Mouse (Mus musculus) CH12.LX (cell line): ENCODE results near the gene Scarb1. TPM values are rescaled to one million over a fixed set of nuclear protein-coding genes. Genes with fewer than 3 reads are reported as not detected.

Source experiments
- DNase-seq: peaks from one replicate; pipeline ENCODE4 v3.0.0-alpha.2; 2013; ENCODE audit errors: extremely low read depth
- H3K27ac ChIP-seq: 2 replicates; pipeline ENCODE4 v1.5.1; 2012; ENCODE audit warnings: low read depth, mild to moderate bottlenecking, control low read depth, moderate library complexity; ENCODE audit not compliant: insufficient read depth
- H3K27me3 ChIP-seq: replicated peaks from 2 replicates; pipeline ENCODE3; 2012; ENCODE audit warnings: inconsistent platforms
- H3K36me3 ChIP-seq, 2 experiments: replicated peaks in 1 of 2; 2 replicates each; pipeline versions ENCODE3 to v1.6.1; 2012; ENCODE audit warnings: inconsistent platforms in 1 of 2, low read length in 1 of 2, mild to moderate bottlenecking in 1 of 2, mixed read lengths in 1 of 2, moderate library complexity in 1 of 2; ENCODE audit not compliant: control insufficient read depth in 1 of 2, insufficient read depth in 1 of 2
- H3K4me1 ChIP-seq, 2 experiments: 2 replicates each; pipeline ENCODE4 v1.6.1; 2012; ENCODE audit warnings: inconsistent platforms in 1 of 2, moderate library complexity in 1 of 2; ENCODE audit not compliant: insufficient read depth in 2 of 2, control insufficient read depth in 1 of 2
- H3K4me2 ChIP-seq: 2 replicates; pipeline ENCODE4 v1.6.1; 2012; ENCODE audit warnings: low read depth, mild to moderate bottlenecking, control low read depth; ENCODE audit not compliant: poor library complexity, insufficient read depth, severe bottlenecking
- H3K4me3 ChIP-seq, 3 experiments: fragments of 150-350 bp in 1 of 3; sonication (generic) in 1 of 3; replicated peaks in 1 of 3; 2 replicates each; pipeline versions ENCODE3 to v1.5.1; 2011 to 2012; ENCODE audit warnings: low read depth in 2 of 3, low read length in 2 of 3, mild to moderate bottlenecking in 2 of 3, moderate library complexity in 2 of 3, control low read depth in 1 of 3, improper control_type of control experiment in 1 of 3, inconsistent platforms in 1 of 3, mixed read lengths in 1 of 3; ENCODE audit not compliant: poor library complexity in 1 of 3
- H3K79me2 ChIP-seq: replicated peaks from 2 replicates; pipeline ENCODE4 v1.6.1; 2012; ENCODE audit warnings: mild to moderate bottlenecking, moderate library complexity; ENCODE audit not compliant: control insufficient read depth, poor library complexity, insufficient read depth, severe bottlenecking; ENCODE audit errors: extremely low read depth
- H3K9ac ChIP-seq: 2 replicates; pipeline ENCODE4 v1.6.1; 2012; ENCODE audit warnings: low read depth, mild to moderate bottlenecking, control low read depth, moderate library complexity; ENCODE audit not compliant: insufficient read depth
- H3K9me3 ChIP-seq: replicated peaks from 2 replicates; pipeline ENCODE3; 2012; ENCODE audit warnings: low read length, inconsistent platforms, mixed read lengths
- CTCF ChIP-seq, 2 experiments: IDR thresholded peaks in 1 of 2; conservative IDR thresholded peaks in 1 of 2; 2 replicates each; pipeline ENCODE4 v1.5.1; 2011 to 2012; ENCODE audit warnings: low read depth in 2 of 2, low read length in 2 of 2, improper control_type of control experiment in 1 of 2, inconsistent platforms in 1 of 2, mild to moderate bottlenecking in 1 of 2, moderate library complexity in 1 of 2
- ETS1 ChIP-seq: conservative IDR thresholded peaks from 2 replicates; pipeline ENCODE4 v1.6.1; 2012; ENCODE audit warnings: low read depth, mild to moderate bottlenecking, inconsistent platforms, low read length, improper control_type of control experiment, moderate library complexity
- GABPA ChIP-seq: IDR thresholded peaks from 2 replicates; pipeline ENCODE4 v1.6.1; 2012; ENCODE audit warnings: low read depth, low read length, improper control_type of control experiment, inconsistent platforms; ENCODE audit not compliant: insufficient replicate concordance
- JUND ChIP-seq: conservative IDR thresholded peaks from 2 replicates; pipeline ENCODE4 v1.6.1; 2011; ENCODE audit warnings: low read depth, low read length, improper control_type of control experiment
- KAT2A ChIP-seq: IDR thresholded peaks from 2 replicates; pipeline ENCODE4 v1.6.1; 2012; ENCODE audit warnings: low read length, improper control_type of control experiment, inconsistent platforms; ENCODE audit not compliant: insufficient replicate concordance
- MAX ChIP-seq: IDR thresholded peaks from 2 replicates; pipeline ENCODE4 v1.6.1; 2011; ENCODE audit warnings: low read length, improper control_type of control experiment
- MAZ ChIP-seq: IDR thresholded peaks from 2 replicates; pipeline ENCODE4 v1.6.1; 2012; ENCODE audit warnings: low read depth, mild to moderate bottlenecking, inconsistent platforms, low read length, improper control_type of control experiment, moderate library complexity
- MEF2A ChIP-seq: IDR thresholded peaks from 2 replicates; pipeline ENCODE4 v1.6.1; 2014; ENCODE audit warnings: low read depth, mild to moderate bottlenecking, inconsistent platforms, low read length, improper control_type of control experiment, borderline replicate concordance
- NELFE ChIP-seq: IDR thresholded peaks from 2 replicates; pipeline ENCODE4 v1.6.1; 2011; ENCODE audit warnings: low read depth, low read length, improper control_type of control experiment
- NRF1 ChIP-seq: IDR thresholded peaks from 2 replicates; pipeline ENCODE4 v1.6.1; 2014; ENCODE audit warnings: low read depth, mild to moderate bottlenecking, inconsistent platforms, low read length, improper control_type of control experiment, moderate library complexity
- POLR2AphosphoS2 ChIP-seq: IDR thresholded peaks from 2 replicates; pipeline ENCODE4 v1.6.1; 2011; ENCODE audit warnings: low read depth, low read length, improper control_type of control experiment
- RAD21 ChIP-seq: IDR thresholded peaks from 2 replicates; pipeline ENCODE4 v1.6.1; 2011; ENCODE audit warnings: low read depth, mild to moderate bottlenecking, low read length, improper control_type of control experiment, moderate library complexity
- SIN3A ChIP-seq: IDR thresholded peaks from 2 replicates; pipeline ENCODE4 v1.6.1; 2012; ENCODE audit warnings: low read length, improper control_type of control experiment, inconsistent platforms
- SMC3 ChIP-seq: IDR thresholded peaks from 2 replicates; pipeline ENCODE4 v1.6.1; 2011; ENCODE audit warnings: low read depth, low read length, improper control_type of control experiment
- TBP ChIP-seq: conservative IDR thresholded peaks from 2 replicates; pipeline ENCODE4 v1.6.1; 2011; ENCODE audit warnings: low read depth, low read length, improper control_type of control experiment
- UBTF ChIP-seq: IDR thresholded peaks from 2 replicates; pipeline ENCODE4 v1.6.1; 2012; ENCODE audit warnings: low read depth, mild to moderate bottlenecking, inconsistent platforms, low read length, improper control_type of control experiment, moderate library complexity
- USF1 ChIP-seq: IDR thresholded peaks from 2 replicates; pipeline ENCODE4 v1.6.1; 2014; ENCODE audit warnings: low read depth, mild to moderate bottlenecking, inconsistent platforms, low read length, improper control_type of control experiment
- ZC3H11A ChIP-seq: IDR thresholded peaks from 2 replicates; pipeline ENCODE4 v1.6.1; 2012; ENCODE audit warnings: low read depth, mild to moderate bottlenecking, inconsistent platforms, low read length, improper control_type of control experiment
- ZMIZ1 ChIP-seq: IDR thresholded peaks from 2 replicates; pipeline ENCODE4 v1.6.1; 2012; ENCODE audit warnings: low read depth, mild to moderate bottlenecking, inconsistent platforms, low read length, improper control_type of control experiment
- ZNF384 ChIP-seq: IDR thresholded peaks from 2 replicates; pipeline ENCODE4 v1.6.1; 2012; ENCODE audit warnings: low read depth, low read length, improper control_type of control experiment, inconsistent platforms
- dilution Hi-C: fragments of 300-500 bp; cut with MboI; formaldehyde crosslinking; loops from 2 replicates; pipeline ENCODE4 v1.14.3; 2020; ENCODE audit warnings: low sequenced_read_pairs; ENCODE audit not compliant: extremely low pct_unique_long_range_greater_than_20kb, extremely low pct_ligation_motif_present
- in situ Hi-C: fragments of 300-500 bp; cut with MboI; formaldehyde crosslinking; loops from 3 replicates; pipeline ENCODE4 v1.14.3; 2019; ENCODE audit warnings: low sequenced_read_pairs, low pct_ligation_motif_present, low pct_unique_long_range_greater_than_20kb, mixed read lengths
- polyA plus RNA-seq: library from polyadenylated mRNA; unstranded; fragments of >175 nt; gene quantifications from 2 replicates; pipeline ENCODE4 v1.2.1, GENCODE M21; 2012; ENCODE audit warnings: low read depth; ENCODE audit not compliant: insufficient read length
- total RNA-seq, 2 experiments: library from RNA; depleted of rRNA; stranded (reverse); fragments of 300-350 nt in 1 of 2; fragments of >200 nt in 1 of 2; gene quantifications; 2 replicates each; pipeline ENCODE4 v1.2.3; 2012 to 2014

Scarb1 gene
- total and polyA plus RNA-seq, 3 experiments, result 11.6 to 24.7 (median 20.0) TPM

DNA sequence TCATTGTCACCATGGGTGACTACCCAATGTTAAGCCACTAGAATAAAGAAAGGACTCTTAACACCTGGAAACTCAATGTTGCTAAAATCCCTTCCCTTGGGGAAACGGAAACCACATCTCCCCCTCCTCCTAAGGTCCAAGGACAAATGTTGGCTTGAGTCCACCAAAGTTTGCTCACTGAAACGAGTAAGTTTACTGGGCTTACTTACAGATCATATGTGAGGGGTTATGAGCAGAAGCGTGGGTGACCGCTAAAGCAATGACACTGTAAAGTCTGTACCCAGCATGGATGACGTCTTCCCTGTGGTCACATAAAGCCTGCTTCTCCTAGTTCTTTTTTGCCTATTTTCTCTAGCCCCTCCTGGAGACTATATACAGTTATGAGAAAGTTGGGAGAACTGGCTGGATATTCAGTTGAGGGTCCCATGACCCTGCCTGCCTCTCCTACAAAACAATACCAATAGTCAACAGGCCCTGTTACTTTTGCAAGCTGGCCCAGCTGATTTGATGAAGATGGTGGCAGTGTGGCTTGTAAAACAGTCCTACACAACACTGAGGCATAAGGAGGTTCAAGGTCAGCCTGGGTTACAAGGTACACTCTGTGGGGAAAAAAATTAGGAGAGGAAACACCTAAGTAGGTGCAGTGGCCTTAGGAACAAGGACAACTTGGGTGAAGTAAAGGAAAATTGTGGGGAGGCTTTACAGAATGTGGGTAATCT is 41.2 kb upstream of the Scarb1 start:
- H3K9ac ChIP-seq, result no peak overlapping the region
- no peak for DNase-seq

DNA sequence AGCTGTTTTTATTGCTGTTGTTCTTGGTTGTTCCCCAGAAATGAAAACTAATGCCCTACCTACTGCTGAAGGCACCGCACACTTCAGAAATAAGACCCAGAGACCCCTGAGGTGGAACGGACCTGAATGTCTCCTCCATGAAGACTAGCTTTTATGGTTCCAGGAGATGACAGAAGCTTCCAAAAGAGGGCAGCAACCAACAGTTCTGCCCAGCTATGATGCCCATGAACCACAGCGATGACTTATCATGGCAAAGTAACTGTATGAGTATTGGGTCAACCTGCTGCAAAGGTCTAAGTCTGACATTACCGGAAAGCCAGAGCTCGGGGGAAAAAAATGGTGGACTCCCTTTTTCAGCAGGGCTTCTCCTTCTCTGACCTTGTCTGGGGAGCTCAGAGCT is 38.0 kb upstream of the Scarb1 start:
- dilution Hi-C loops (no loop called here), in situ Hi-C loops (loop anchor here (10.0 kb wide), 2 partner anchors 106 to 474 kb away; no protein-coding TSS in a partner anchor)
- H3K27ac ChIP-seq, result no peak overlapping the region
- H3K27me3 ChIP-seq, result no peaks in the 10 kb centered on the region
- no peak overlapping the region for H3K9ac ChIP-seq
- H3K4me3 ChIP-seq, result no peak overlapping the region
- peaks cover 3% of the 10 kb centered on the region for H3K9me3 ChIP-seq
- H3K36me3 ChIP-seq, result no peaks in the 10 kb centered on the region
- peaks cover 6 to 51% of the 10 kb centered on the region in 2 experiments; a peak in 3 of 4 replicates for H3K4me1 ChIP-seq
- DNase-seq, result no peak
- H3K79me2 ChIP-seq, result no peaks in the 10 kb centered on the region
- peak; percentile 27 for TF ChIP-seq SMC3
- peak; percentile 57 for TF ChIP-seq RAD21
- no peak for TF ChIP-seq NELFE
- TF ChIP-seq TBP, result no peak
- TF ChIP-seq USF1, result no peak
- no peak for TF ChIP-seq MEF2A
- TF ChIP-seq MAZ, result no peak
- no peak for TF ChIP-seq GABPA
- TF ChIP-seq JUND, result no peak
- TF ChIP-seq ETS1, result no peak
- TF ChIP-seq SIN3A, result no peak
- TF ChIP-seq ZNF384, result no peak
- peak in 1 of 2 experiments; percentile 52; a peak in 2 of 4 replicates for TF ChIP-seq CTCF (conservative IDR thresholded peaks at IDR 0.05 in 1 of 2, IDR thresholded peaks at IDR 0.05 in 1 of 2; ENCODE audit: low read depth in 2 of 2, low read length in 2 of 2)
- TF ChIP-seq MAX, result no peak
- TF ChIP-seq ZC3H11A, result no peak
- no peak for TF ChIP-seq KAT2A
- no peak for TF ChIP-seq NRF1
- no peak overlapping the region for H3K4me2 ChIP-seq

More for the DNA sequence above, 41.2 kb upstream of the Scarb1 start:
- peaks cover 11% of the 10 kb centered on the region for H3K79me2 ChIP-seq
- dilution Hi-C loops, result no loop called here
- no peaks in the 10 kb centered on the region for H3K27me3 ChIP-seq
- H3K27ac ChIP-seq, result no peak overlapping the region
- no peaks in the 10 kb centered on the region for H3K9me3 ChIP-seq
- TF ChIP-seq UBTF (no peak), NRF1 (no peak), POLR2AphosphoS2 (no peak), ZMIZ1 (0 out of 2 replicates have a peak, but pooled peaks have one; percentile 55)
- in situ Hi-C loops, result no loop called here
- no peak overlapping the region for H3K4me2 ChIP-seq
- peaks cover 2 to 53% of the 10 kb centered on the region in 2 experiments; a peak in 3 of 4 replicates for H3K4me1 ChIP-seq
- H3K36me3 ChIP-seq, result peaks cover 17 to 18% of the 10 kb centered on the region in 2 experiments
- H3K4me3 ChIP-seq, result no peak overlapping the region
